Mouse (Mus musculus) retina, postnatal 1 day (tissue): ENCODE measurements around the gene Farsa.
"Not testable (repeated sequence)": the region's sequence is repeated elsewhere in the genome, so short reads cannot be mapped to it uniquely, and the experiment has no call there.

Experiments used
- DNase-seq: peaks from one replicate; pipeline ENCODE4 v3.0.0-alpha.2; 2012

Gene Farsa

DNA sequence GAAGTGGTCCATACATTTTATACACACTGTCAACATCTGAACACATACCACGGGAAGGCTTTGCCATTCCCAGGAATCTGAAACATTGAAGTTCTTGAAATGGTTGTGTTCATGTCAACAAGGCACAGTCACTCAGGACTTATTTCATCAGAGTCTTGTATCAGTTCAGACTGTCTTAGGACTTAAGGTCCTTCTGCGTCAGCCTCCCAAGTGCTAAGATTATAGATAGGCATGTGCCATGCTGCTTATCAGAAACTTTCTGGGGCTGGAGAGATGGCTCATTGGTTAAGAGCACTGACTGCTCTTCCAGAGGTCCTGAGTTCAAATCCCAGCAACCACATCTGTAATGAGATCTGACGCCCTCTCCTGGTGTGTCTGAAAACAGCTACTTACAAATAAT lies 17.6 kb downstream of the Farsa start:
- no peak for DNase-seq

DNA sequence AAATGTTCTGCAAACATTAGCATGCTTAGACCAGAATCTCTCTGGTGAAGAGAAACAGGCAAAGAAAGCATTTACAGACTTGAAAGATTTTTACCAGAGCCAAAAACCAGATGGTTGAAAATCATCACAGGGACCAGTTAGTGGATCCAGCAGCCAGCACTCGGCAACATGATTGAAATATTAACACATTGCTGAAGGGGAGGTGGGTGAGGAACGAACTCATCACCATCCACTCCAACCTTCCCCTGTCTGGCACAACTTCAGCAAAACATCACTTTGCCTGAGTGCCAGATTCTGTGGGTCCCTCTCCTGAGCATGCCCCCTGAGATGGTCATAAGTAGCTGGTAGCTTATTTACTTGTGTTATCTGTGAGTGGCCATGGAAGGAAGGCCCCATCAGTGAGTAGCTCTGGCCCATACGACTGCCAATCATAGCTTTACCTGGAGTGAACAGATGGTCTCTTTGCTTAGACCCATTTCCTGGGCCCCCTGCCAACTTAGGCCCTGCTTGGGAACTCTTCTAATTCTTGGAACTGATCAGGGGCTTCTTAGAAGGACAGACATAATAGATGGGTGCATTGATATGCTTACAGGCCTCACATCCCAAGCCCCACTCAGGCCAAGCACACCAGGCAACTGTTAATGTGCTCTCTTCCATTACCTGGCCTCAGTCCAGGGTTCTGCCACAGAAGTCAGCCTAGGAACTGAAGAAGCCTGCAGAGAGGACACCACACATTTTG lies 20.7 kb downstream of the Farsa start:
- DNase-seq: no peak

DNA sequence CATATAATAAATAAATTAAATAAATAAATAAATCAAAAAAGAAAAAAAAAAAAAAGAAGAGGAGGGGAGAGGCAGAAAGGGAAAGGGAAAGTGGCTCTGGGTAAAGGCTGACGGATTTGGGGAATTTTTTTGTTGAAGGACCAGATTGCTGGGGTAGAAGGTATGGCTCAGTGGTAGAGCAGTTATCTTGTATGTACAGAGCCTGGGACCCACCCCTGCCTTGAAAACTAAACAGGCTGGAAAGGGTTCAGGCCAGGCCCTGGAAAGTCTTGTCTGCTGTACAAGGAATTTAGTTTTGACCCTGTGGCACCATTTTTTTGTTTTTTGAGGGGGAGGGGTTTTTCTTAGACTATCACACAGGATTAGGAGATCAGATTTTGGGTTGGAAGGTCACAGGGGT lies 22.1 kb downstream of the Farsa start:
- DNase-seq: no peak

DNA sequence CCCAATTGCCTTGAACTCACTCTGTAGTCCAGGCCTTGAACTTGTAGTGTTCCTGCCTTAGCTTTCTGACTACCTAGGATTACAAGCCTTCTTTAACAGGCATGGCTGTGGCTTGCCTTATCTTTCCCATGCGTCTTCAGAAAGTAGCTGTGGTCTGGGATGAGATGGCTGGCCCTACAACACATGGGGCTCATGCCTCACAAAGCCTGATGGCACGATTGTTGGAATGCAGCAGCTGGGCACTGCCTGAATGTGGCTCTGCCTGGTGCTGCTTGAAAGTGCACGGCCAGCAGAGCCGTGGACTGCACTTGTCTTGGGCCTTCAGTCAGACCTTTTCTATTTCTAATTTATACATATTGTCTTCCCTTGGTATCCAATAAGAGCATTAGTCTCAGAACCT lies 27.9 kb downstream of the Farsa start:
- DNase-seq: no peak

DNA sequence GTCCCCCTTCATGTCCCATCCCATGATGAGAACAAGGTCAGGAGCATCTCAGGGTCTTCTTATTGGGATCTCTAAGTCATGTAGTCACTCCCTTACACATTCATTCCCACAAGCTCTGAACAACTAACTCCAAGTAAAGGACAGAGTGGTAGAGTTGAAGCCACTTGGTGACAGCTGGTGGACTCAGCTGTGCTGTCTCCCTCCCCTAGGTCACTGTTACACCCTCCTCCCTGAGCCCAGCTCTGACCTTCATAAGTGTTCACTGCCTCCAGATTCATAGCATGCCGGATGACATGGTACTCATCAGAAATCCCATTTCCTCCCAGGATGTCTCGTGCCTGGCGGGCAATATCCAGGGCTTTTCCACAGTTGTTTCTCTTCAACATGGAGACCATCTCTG lies 31.5 kb downstream of the Farsa start:
- no peak for DNase-seq

DNA sequence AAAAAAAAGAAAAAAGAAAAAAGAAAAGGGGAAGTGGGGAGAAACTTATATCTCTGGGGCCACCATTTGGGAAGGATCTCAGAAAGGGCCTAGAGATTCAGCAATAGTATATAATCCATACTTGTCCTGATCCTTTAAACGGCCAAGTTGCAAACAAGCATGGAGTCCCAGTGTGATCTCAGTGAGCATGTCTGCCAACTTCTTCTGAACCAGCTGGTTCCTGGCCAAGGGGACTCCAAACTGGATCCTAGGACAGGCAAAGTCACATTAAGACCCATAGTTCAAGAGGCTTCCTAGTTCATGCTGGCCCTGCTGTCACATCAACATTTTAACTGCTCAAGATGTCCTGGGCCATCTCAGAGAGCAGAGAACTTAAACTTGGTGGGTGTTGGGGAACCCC lies 32.4 kb downstream of the Farsa start:
- DNase-seq: no peak

DNA sequence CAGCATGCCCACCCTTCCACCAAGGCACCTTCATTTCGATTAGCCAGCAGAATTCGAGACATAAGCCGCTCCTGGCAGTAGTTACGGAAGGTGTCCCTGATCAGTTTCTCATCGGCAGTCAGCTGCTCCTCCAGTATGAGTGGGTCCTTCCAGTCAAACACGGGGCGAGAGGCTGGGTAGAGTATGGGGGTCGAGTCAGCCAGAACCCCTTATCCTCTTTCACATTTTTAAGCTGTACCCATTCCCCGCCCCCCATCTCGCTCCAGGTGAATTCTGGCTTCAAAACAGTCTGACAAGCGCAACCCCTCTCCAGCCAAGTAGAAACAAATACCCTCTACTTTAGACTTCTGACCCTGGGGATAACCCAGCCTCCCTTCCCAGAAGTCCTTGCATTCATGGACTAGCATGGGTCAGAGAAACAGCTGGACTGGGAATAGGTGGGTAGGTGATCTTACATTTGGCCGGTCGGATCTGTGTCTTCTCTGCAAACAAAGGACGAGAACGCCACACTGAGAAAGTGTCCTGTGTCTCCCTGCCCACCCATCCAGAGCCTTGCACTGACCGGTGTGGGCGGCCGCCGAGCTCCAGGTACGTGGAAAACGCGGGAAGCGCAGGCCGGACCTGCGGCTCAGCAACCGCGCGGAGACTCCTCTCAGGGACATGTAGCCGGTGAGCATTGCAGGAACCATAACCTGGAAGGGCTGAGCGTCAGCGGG lies 36.4 kb downstream of the Farsa start:
- DNase-seq: no peak

DNA sequence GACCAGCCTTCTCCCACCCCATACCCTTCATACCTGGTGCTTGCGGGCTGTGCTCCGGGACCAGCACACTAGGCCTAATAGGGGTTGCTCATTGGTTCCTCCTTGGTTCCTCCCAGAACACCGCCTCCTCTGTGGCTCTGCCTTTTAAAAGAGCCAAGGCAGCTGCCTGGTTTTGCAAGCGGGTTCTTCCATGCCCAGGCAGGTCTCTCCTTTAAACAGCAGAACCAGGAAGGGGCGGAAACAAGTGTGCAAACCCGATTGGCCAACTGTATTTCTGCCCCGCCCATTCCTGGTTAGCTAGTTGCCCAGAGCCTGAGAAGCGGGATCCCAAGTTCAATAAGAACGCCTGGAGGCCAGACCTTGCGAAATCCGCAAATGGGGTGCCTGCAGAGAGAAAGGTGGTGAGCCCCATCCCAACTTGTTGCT lies 36.9 kb downstream of the Farsa start, which contains the start of gene Gcdh:
TSS of gene Gcdh (minus strand) at position 213 of the 426 bp plus-strand sequence.
- peak; percentile 97 for DNase-seq

DNA sequence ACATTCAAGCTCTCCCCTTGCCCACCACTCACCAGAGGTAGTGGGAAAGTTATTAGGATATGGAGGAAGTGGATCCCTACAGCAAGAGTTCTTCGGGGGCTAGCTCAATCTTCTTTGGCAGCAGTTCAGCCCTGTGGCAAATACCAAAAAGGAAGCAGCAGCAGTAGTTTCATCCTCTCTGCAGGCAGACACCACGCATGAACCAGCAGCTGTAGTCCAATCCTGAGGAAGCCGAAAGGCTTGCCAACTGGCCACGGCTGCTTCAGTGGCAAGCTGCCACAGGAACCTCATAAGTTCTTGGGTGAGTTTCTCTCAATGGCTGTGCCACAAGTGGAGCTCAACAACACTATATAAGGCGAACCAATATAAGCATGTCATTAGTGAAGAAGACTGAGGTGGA lies 39.2 kb downstream of the Farsa start:
- no peak for DNase-seq

DNA sequence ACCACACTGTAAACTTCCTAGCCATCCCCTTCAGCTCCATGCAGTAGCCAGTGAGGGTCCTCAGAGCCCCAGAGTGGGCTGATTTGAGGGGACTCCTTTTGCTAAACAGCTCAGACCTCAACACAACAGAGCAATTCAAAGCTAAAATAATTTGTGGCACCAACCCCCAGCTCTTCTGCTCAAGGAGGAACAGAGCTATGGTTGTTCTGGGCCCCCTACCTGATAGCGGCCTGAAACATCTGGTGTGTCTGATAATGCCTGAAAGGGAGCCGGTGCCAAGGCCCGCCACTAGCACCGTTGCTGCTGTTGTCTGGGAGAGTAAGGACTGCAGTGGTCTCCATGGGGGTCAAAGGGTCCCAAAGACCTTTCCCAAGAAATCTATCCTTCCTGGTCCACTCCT lies 44.3 kb downstream of the Farsa start:
- no peak for DNase-seq

DNA sequence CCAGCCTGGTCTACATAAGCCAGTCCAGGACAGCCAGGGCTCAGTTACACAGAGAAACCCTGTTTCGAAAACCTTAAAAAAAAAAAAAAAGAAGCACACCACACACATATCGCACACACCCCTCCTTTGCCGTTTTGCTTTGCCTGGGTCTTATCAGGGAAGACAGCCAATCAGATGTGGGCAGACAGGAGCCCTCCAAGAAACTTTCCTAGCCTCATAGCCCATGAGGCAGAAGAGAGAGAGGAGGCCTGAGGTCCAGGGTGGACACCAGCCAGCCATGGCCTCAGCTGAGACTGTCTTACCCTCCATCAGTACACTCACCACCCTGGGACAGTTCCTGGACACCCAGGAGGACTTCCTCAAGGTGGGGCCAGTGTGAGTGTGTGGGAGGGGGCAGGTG lies 45.0 kb downstream of the Farsa start, which contains the start of gene Klf1:
TSS of gene Klf1 (plus strand) at position 177 of the 400 bp plus-strand sequence.
- no peak for DNase-seq

DNA sequence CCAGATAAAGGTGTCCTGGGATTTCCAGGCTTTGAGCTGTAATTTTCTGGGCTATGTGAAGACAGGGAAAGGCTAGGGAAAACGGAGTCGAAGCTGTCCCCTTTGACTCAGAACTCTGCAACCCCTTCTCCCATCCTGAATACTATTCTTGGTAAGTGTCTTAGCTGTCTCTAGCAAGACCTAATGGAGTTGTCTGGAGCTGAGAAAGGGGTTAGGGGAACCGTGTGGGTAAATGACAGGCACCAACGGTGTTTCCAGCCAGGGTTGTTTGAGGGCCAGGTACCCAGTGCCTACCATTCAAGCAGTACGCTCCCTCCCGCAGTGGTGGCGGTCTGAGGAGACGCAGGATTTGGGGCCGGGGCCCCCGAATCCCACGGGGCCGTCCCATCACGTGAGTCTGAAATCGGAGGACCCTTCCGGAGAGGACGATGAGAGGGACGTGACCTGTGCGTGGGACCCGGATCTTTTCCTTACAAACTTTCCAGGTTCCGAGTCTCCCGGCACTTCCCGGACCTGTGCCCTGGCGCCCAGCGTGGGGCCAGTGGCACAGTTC lies 45.7 kb downstream of the Farsa start:
- DNase-seq: no peak

DNA sequence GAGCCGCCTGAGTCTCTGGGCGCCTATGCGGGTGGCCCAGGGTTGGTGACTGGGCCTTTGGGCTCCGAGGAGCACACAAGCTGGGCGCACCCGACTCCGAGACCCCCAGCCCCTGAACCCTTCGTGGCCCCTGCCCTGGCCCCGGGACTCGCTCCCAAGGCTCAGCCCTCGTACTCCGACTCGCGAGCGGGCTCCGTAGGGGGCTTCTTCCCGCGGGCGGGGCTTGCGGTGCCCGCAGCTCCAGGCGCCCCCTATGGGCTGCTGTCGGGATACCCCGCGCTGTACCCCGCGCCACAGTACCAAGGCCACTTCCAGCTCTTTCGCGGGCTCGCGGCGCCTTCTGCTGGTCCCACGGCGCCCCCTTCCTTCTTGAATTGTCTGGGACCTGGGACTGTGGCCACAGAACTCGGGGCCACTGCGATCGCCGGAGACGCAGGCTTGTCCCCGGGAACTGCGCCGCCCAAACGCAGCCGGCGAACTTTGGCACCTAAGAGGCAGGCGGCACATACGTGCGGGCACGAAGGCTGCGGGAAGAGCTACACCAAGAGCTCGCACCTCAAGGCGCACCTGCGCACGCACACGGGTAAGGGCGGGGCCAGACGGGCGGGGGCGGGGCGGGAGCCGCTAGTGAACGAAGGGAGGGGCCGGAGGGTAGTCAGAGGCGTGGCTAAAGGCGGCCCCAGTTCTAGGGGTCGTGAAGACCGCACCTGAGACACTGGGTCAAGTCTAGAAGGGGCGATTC lies 46.3 kb downstream of the Farsa start:
- peak; percentile 93 for DNase-seq

DNA sequence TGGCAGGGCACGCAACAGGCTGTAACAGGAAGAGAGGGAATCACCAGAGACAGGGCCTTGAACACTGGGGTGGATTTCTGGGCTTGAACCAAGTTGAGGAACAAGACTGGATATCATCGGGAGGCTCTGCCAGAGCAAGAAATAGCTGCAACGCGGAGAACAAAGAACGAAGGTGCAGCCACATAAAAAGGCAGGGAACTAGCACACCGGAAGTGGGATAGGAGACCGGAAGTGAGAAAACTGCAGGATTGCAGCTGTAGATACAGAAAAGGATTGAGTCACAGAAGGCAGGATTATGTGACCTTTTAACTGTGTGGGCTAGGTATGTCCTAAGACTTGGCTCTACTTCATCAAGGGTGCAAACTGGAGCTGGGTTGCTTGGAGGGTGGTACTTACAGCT lies 47.6 kb downstream of the Farsa start:
- no peak for DNase-seq

DNA sequence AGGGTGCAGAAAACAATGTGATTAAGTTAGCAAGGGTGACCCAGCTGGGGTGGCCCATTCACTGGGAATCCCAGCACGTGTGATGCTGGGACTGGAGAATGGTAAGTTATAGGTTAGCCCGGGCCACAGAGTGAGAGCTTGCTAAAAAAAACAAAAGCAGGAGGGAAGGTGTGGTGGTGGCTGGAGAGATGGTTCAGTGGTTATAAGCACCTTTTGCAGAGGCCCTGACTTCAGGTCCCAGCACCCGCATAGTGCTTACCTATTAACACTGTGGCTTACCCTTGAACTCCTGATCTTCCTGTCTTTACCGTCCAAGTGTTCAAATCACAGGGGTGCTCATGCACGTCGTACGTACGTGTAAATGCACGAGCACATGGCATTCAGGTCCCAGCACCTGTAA lies 50.2 kb downstream of the Farsa start:
- no peak for DNase-seq

DNA sequence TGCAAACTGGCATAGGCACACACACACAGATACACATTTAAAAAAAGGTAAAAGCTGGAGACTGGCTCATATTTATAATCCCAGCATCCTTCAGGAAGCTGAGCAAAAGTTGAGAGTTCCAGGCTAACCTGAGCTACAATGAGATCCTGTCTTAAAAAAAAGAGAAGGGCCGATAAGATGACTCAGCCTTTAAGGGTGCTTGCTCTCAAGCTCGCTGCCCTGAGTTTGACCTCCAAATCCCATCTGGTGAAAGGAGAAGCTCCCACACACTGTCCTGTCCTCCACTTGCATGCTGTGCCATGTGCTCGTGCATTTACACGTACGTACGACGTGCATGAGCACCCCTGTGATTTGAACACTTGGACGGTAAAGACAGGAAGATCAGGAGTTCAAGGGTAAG lies 50.7 kb downstream of the Farsa start:
- no peak for DNase-seq

DNA sequence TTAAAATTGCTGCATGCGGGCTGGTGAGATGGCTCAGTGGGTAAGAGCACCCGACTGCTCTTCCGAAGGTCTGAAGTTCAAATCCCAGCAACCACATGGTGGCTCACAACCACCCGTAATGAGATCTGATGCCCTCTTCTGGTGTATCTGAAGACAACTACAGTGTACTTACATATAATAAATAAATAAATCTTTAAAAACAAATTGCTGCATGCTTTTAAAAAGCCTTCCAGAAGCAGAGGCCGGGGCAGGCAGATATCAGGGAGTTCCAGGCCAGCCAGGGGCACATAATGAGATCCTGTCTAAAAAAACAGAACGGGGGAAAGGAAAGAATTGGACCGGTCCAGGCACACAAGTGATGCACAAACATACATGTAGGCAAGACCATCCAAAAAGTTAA lies 51.2 kb downstream of the Farsa start:
- DNase-seq: not testable (repeated sequence)

DNA sequence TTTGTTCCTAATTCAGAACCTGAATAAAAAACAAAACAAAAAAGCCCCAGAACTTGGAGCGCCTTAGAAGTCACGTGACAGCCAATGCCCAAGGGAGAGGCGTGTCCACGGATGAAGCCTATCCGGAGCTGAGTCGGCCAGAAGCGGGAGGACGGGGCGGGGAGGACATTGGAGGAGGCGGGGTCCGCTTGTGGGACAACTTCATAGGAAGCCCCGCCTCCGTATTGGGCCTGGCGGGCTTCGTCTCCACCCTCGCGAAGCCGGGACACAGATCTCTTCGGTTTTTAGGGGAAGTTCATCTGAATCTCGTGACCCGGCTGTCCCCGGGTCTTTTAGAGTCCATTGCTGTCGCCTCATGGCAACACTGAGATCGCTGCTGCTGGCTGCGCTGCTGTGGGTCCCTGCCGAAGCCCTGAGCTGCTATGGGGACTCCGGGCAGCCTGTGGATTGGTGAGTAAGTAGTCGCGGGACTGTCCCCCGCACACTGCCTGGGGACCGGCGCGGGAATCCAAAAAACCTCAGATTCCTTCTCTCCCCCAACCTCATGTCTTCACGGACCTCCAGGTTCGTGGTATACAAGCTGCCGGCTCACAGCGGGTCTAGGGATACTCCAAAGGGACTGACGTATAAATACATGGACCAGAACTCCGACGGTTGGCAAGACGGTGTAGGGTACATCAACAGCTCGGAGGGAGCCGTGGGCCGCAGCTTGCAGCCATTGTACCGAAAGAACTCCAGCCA lies 51.8 kb downstream of the Farsa start, which contains the start of gene Dnase2a:
TSS of gene Dnase2a (plus strand) at position 140 of the 741 bp plus-strand sequence.
- DNase-seq: peak; percentile 94

DNA sequence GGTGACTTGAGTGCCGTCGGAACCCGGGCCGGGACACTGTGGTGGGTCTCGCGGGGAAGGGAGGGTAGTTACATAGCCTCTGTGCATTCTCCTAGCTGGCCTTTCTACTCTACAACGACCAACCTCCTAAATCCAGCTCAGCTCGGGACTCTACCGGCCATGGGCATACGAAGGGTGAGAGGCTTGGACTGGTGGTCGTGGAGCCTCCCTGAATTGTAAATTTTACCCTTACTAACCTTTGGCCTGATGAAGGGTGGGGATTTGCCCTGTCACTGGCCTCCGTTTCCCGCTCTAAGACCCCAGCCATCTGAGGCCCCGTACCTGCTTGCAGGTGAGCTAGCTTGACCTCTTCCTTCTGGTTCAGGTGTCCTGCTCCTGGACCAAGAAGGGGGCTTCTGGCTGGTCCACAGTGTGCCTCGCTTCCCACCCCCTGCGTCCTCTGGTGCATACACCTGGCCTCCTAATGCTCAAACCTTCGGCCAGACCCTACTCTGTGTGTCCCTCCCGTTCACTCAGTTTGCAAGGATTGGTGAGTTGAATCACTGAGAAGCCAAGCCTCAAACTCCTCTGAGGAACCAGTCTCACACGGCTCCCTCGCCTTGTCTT lies 52.5 kb downstream of the Farsa start:
- DNase-seq: no peak

DNA sequence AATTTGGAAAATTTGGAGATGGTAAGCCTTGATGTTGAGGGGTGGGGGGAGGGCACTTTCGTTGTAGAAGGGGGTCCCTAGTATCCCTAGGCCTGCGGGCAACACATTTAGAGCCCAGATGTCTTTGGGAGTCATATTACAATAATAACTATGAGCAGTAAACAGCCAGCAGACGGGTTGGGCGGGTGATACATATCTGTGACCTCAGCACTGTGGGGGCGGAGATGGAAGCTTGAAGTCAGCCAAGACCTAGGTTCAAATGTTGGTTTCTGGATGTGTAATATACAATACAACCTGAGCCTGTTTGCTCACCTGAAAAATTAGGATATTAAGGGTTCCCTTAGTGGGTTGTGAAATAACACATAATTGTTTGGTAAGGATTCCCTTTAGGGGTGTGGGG lies 53.2 kb downstream of the Farsa start:
- DNase-seq: no peak

DNA sequence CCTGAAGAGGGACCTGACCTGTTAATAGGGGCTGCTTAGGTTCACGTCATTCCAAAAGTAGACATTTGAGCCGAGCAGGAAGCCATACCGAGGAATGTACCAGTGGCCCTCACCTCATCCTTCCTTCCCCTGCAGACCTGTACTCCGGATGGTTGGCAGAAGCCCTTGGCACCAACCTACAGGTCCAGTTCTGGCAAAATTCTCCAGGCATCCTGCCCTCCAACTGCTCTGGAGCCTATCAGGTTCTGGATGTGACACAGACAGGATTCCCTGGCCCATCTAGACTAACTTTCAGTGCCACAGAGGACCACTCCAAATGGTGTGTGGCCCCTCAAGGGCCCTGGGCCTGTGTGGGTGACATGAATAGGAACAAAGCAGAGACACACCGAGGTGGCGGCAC lies 53.8 kb downstream of the Farsa start:
- DNase-seq: no peak

DNA sequence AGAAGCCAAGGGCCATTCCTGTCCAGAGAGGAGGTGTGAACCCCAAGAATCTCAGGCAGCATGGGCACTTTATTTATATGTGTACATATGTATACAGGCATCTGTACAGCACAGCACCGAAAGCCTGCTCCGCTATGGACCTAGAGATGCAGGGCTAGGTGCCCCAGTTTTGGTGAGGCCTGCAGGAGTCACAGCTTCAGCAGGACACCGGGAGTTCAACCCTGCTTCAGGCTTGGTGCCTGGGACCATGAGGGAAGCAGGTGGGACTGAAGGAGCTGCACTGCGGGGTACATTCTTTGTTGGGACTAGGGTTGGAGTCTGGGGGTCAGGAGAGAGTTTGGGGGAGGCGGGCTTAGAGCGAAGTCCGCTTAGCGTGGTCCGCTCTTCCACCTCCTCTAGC lies 55.1 kb downstream of the Farsa start:
- no peak for DNase-seq
